Mouse (Mus musculus) gastrocnemius, adult 2 months (tissue): ENCODE measurements around the gene Slc1a2. TPM values are rescaled to one million over a fixed set of nuclear protein-coding genes. Genes with fewer than 3 reads are reported as not detected.

Source experiments
- DNase-seq: peaks from one replicate; pipeline ENCODE4 v3.0.0; 2022
- H3K27ac ChIP-seq: fragments of 200-600 bp; 2 replicates; pipeline ENCODE4 v1.8.1; 2022; ENCODE audit warnings: mild to moderate bottlenecking
- H3K4me3 ChIP-seq: fragments of 200-600 bp; 2 replicates; pipeline ENCODE4 v1.8.1; 2022; ENCODE audit warnings: mild to moderate bottlenecking, moderate library complexity
- CTCF ChIP-seq: fragments of 200-600 bp; IDR thresholded peaks from 2 replicates; pipeline ENCODE4 v1.8.1; 2022; ENCODE audit warnings: antibody characterized with exemption, mild to moderate bottlenecking, moderate library complexity
- intact Hi-C: fragments of 180-260 bp; cut with DNase I; formaldehyde crosslinking; loops from one replicate; pipeline ENCODE4 v1.15.1; 2025
- long read RNA-seq, 2 experiments: library from polyadenylated mRNA; stranded (forward); transcript quantifications; one replicate each; pipeline ENCODE4 v2.0.0; 2021
- total RNA-seq, 2 experiments: library from RNA; stranded (reverse); gene quantifications; 2 replicates each; pipeline ENCODE4 v1.2.3; 2021

The Slc1a2 gene
- total RNA-seq = under 1 TPM; 0.14 to 0.36 TPM
- long read RNA-seq, experiment 1 = 0 reads
- long read RNA-seq, experiment 2 = 0 reads

DNA sequence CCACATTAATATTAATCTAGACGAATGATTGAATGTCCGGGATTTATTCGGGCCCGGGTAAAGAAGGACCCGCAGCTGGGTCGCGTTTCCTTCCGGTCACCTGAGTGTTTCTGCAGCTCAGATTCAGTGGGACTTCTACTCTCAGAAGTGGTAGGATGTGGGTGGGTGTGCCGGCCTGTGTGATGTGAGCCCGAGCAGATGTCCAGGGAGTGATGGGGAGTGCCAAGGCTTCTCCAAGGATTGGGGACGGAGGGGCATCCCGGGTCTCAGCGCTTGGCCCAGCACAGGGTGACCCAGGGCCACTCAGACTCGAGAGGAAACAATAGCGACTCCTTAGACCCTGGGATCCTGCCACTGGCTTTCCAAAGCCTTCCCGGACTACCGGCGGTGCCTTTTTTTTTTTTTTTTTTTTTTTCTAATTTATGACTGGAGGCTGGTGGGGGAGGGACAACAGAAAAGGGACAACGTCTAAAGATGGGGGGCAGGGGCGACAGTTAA, at the start of gene Slc1a2:
Gene Slc1a2, plus strand, starts transcription at position 497 of the 498 bp plus-strand sequence.
- TF ChIP-seq CTCF = no peak
- H3K4me3 ChIP-seq = peak within 1 kb of the TSS; percentile 77
- H3K27ac ChIP-seq = no peak within 1 kb of the TSS
- no peak for DNase-seq
- intact Hi-C loops = no loop called here

DNA sequence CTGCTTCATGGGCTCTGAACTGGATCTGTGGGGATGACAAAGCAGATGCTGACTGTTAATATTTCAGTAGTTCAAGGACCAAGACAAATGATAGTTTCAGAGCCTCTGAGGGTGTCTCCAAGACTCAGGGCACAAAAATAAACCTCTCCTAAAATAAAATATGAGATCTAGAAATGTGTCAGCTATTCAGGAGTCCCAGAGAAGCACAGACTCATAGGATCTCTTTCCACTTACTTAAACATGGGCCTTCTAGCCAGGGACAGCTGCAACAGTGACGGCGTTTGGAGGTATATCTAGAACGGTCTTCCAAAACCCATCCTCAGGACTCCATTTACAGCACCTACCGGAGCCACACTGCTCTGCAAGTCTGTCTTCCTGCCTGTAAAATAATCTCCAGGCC, 48.0 kb upstream of the Slc1a2 start:
- no peak for TF ChIP-seq CTCF
- Histone ChIP-seq H3K27ac (no peak overlapping the region), H3K4me3 (no peak overlapping the region)
- intact Hi-C loops = no loop called here
- no peak for DNase-seq

DNA sequence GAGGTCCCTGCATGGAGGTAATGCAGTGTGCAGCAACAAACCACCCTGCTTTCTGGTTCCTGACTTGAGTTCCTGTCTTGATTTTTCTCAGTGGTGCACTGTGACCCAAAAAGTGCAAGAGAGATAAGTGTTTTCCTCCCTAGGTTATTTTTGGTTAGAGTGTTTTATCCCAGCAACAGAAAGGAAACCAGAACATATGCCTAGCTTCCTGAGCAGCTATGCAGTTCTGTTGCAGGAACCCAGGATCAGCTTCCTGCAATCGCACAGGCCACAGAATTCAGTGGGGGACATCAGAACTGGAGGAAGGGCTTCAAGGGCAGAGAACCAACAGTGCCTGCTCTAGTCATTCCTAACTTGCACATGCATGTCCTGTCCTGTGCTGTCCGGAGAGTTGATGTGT, 41.8 kb upstream of the Slc1a2 start:
- Histone ChIP-seq H3K4me3 (no peak overlapping the region), H3K27ac (no peak overlapping the region)
- DNase-seq = no peak
- TF ChIP-seq CTCF = no peak
- intact Hi-C loops = no loop called here

DNA sequence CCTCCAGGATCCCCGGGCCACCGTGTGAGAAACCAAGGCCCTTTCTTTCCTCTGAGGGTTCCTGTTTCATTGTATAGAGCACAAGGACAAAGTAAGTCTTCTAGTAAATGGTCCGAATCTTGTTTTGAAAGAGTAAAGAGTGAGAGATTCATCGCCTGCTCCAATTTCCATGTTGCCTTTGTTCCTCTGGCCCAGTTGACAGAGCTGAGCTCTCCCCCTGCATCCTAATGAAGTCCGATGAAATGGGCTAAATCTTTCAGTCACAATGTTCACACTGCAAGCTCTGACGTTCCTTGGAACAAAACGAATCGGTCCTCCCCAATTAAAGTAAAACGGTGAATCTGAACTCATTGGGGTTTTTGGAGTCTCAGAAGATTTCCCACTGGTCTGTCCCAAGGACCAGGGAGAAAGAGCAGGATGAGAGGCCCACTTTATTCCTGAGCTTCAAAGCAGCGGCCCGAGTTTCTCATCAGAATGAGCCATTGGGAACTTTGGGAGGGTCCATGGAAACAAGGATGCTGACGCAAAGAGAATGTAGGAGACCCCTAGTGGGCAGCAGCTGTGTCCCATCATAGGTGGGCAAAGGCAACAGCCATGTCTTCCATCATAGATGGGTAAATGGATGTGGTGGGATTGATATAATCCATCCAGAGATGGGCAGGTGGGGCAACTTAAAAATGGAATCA, 37.6 kb upstream of the Slc1a2 start:
- DNase-seq = no peak
- no peak overlapping the region for H3K27ac ChIP-seq
- intact Hi-C loops = no loop called here
- no peak for TF ChIP-seq CTCF
- H3K4me3 ChIP-seq = no peak overlapping the region

DNA sequence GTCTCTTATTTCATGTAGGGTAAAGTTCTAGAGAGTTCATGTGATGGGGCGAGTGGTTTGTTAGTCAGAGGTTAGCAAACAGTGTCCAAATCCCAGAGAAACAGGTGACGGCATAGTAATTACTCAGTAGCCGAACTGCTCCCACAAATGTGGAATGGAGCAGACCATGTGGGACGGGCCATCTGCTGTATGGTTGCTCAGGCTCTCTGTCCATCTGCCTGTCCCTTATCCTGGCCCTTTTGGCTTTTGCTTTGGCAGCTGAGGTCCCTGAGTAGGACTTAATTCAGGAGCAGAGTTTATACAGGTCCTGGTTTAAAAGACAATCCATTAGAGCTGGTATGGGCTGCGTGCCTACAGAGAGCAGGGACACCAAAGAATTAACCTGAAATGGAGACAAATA, 36.3 kb upstream of the Slc1a2 start:
- no peak for DNase-seq

DNA sequence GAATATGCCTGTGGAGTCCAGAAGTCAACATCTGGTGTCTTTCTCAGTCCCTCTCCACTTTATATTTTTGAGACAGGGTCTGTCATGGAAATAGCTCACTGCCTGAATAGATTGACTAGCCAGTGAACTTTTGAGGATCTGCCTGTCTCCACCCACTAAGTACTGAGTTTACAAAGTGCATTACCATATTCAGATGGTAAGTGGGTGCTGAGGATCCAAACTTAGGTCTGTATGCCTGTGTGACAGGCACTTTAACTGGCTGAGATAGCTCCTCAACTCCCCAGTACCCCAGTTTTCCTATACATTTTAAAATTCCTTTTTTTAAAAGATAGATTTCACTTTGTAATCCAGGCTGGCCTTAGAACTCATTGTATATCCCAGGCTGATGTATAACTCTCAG, 35.5 kb upstream of the Slc1a2 start:
- H3K27ac ChIP-seq = no peak overlapping the region
- no peak overlapping the region for H3K4me3 ChIP-seq
- DNase-seq = no peak
- TF ChIP-seq CTCF = no peak
- intact Hi-C loops = no loop called here

More for the DNA sequence above, 36.3 kb upstream of the Slc1a2 start:
- TF ChIP-seq CTCF = no peak
- no peak overlapping the region for H3K27ac ChIP-seq
- intact Hi-C loops = no loop called here
- no peak overlapping the region for H3K4me3 ChIP-seq

DNA sequence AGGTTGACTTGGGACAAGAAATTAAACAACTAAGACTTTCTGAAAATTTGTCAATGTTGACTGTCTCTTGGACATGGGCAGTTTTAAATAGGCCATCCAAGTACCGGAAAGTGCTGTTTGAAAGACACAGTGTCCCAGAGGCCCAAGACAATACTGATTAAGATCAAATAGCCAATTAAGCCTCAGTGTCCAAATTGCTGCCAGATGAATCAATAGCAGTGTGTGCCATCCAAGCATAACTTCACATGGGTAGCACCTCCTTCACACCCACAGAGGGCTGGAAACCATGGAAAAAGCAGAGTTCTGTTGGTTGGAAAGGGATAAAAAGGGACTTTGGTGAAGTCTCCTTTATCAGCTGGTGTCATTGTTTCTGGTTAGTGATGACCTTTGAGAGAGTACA, 33.9 kb upstream of the Slc1a2 start:
- no peak for TF ChIP-seq CTCF
- intact Hi-C loops = no loop called here
- Histone ChIP-seq H3K27ac (no peak overlapping the region), H3K4me3 (no peak overlapping the region)
- no peak for DNase-seq

DNA sequence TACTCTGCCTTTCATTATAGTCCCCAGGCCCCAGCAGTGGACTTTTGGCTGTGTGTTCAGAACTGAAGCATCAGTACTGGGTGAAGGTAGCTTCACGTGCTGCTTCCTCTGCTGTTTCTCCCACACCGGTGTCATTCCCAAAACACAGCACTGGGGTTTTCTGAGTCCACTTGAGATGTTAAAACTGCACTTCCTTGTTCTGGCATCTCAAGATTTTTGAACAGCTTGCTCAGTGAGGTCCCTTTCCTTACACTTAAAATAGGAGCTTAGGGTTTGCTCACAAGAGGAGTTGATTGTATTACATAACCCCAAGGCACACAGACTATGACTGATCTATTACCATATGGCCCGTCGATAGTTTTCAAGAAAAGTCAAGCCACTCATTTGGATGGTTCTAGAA, 26.1 kb upstream of the Slc1a2 start:
- no peak for TF ChIP-seq CTCF
- DNase-seq = no peak
- Histone ChIP-seq H3K27ac (no peak overlapping the region), H3K4me3 (no peak overlapping the region)
- intact Hi-C loops = no loop called here

DNA sequence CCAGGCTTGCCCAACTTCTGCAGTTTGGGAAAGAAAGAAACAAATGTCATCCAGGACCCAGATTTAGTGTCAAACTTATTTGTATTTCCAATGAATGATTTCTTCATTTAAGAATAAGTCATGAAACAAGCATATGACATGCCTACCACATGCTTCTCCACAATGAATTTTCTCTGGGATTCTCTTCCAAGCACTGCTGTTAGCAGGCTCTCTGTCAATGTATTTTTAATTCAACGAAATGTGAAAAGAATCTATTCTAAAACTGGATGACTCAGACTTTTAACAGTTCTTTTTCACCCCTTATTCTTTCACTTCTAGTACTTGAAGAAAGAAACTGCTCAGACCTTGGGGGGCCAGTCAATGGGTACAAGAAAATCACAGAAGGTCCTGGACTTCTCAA, 24.4 kb upstream of the Slc1a2 start:
- H3K27ac ChIP-seq = no peak overlapping the region

DNA sequence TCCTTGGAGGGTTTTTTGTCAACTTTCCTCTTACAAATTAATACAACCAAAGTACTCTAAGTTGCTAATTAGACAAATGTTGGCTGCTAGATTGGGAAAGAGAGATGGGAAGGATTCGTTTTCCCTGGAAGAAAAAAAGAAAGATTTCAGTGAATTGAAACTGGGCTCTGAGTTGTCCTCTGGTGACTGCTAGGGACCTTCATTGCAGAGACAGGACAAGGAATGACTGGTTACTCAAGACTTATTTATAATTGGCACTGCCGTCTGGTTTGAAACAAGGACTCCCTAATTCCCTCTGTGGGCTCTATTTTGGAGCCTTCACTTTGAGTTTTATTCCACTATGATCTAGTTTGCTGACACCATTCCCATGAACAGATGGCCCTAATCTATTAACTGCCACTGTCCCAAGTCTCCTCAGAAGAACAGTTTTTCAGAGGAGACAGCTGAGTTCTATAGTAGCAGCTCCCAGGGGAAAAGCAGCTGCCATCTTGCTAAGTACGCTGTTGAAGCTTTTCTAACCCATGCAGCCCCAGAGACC, 22.9 kb upstream of the Slc1a2 start:
- no peak for DNase-seq
- no peak overlapping the region for H3K27ac ChIP-seq
- H3K4me3 ChIP-seq = no peak overlapping the region
- TF ChIP-seq CTCF = no peak
- intact Hi-C loops = no loop called here

More for the DNA sequence above, 24.4 kb upstream of the Slc1a2 start:
- H3K4me3 ChIP-seq = no peak overlapping the region
- no peak for TF ChIP-seq CTCF
- intact Hi-C loops = no loop called here
- DNase-seq = no peak

DNA sequence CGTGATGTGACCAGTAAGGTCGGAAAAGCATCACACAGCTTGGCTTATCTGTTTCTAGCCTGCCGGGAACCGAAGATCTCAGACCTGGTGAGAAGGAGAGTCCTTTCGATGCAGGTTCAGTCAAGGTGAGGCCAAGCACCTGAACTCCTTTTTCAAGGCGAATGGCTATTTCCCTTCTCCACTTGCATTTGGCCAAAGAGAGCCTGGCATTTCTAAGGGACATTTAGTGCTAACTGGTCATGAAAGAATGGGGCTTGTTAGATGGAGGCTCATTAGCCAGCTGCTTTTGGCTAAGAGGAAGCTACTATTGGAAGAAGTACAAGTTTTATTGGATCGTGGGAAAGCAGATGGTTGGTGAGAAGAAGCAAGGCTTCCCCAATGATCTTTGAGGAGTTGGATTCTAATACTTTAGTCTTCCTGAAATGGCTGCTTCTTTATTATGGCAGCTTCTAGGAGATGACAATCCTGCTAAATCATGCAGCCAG, 22.3 kb upstream of the Slc1a2 start:
- DNase-seq = no peak
- intact Hi-C loops = no loop called here
- TF ChIP-seq CTCF = no peak
- H3K27ac ChIP-seq = no peak overlapping the region
- H3K4me3 ChIP-seq = no peak overlapping the region

DNA sequence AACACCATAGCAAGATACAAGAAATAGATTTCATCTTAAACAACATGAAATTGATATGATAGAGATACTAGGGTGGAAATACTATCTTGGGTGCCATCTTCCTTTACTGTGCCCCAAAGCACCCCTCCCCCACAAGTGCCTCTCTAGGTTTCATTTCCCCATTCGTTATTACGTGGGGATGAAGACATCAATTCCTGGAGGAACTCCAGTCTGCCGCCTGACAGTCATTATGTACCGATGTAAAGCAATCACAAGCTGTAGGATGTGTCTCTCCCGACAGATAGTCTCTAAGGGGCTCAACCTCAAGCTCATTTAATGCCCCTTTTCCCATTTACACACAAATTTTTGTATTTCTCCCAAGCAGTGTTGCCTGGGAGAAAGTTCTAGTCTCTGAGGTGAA, 20.3 kb upstream of the Slc1a2 start:
- Histone ChIP-seq H3K27ac (no peak overlapping the region), H3K4me3 (no peak overlapping the region)
- no peak for DNase-seq
- no peak for TF ChIP-seq CTCF
- intact Hi-C loops = no loop called here

DNA sequence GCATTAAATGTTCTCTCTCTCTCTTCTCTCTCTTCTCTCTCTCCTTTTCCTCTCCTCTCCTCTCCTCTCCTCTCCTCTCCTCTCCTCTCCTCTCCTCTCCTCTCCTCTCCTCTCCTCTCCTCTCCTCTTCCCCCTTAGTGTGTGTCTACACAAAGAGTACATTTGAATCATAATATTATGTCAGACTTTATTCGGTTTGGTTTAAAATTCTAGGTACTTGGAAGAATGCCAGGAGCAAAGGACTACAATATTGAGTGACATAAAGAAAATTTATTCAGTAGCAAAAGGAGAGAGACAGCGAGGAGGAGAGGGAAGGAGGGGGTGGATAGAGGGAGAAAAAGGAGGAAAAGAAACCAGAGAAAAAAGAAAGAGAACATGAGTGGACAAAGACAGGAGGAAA, 19.8 kb upstream of the Slc1a2 start:
- no peak overlapping the region for H3K27ac ChIP-seq
- no peak for DNase-seq
- no peak for TF ChIP-seq CTCF
- H3K4me3 ChIP-seq = no peak overlapping the region
- intact Hi-C loops = no loop called here
